Mouse (Mus musculus) spleen, adult 2 months (tissue): ENCODE measurements around the gene Prkar1a. TPM values are rescaled to one million over a fixed set of nuclear protein-coding genes. Genes with fewer than 3 reads are reported as not detected.
A peak's percentile ranks its signal among the peaks of the same experiment; 100 is the strongest.

ENCODE experiments used
- DNase-seq, 2 experiments: peaks; one replicate each; pipeline versions ENCODE4 v3.0.0 to v3.0.0-alpha.2; 2012 to 2021; ENCODE audit warnings: low spot score in 2 of 2, low read depth in 1 of 2
- H3K27ac ChIP-seq: fragments of 200-500 bp; 2 replicates; pipeline ENCODE4 v1.5.1; 2012; ENCODE audit warnings: low read length, inconsistent platforms; ENCODE audit not compliant: insufficient read depth
- H3K27me3 ChIP-seq: fragments of 200-500 bp; 2 replicates; pipeline ENCODE4 v1.6.1; 2012; ENCODE audit warnings: mild to moderate bottlenecking, moderate library complexity, low read length, inconsistent platforms; ENCODE audit not compliant: control insufficient read depth, insufficient read depth
- H3K36me3 ChIP-seq: fragments of 200-500 bp; 2 replicates; pipeline ENCODE4 v1.6.1; 2012; ENCODE audit warnings: mild to moderate bottlenecking, low read length, inconsistent platforms; ENCODE audit not compliant: control insufficient read depth, insufficient read depth
- H3K4me1 ChIP-seq: fragments of 200-500 bp; 2 replicates; pipeline ENCODE4 v1.6.1; 2011; ENCODE audit warnings: inconsistent platforms; ENCODE audit not compliant: control insufficient read depth, insufficient read depth, insufficient read length
- H3K4me3 ChIP-seq: fragments of 200-500 bp; 2 replicates; pipeline ENCODE4 v1.5.1; 2011; ENCODE audit warnings: mild to moderate bottlenecking, inconsistent platforms; ENCODE audit not compliant: insufficient read depth, insufficient read length; ENCODE audit errors: extremely low read depth
- CTCF ChIP-seq: fragments of 200-500 bp; IDR thresholded peaks from 2 replicates; pipeline ENCODE4 v1.5.1; 2011; ENCODE audit warnings: mild to moderate bottlenecking, inconsistent platforms; ENCODE audit not compliant: insufficient read depth, insufficient read length, insufficient replicate concordance; ENCODE audit errors: extremely low read depth
- POLR2A ChIP-seq: fragments of 200-500 bp; IDR thresholded peaks from 2 replicates; pipeline ENCODE4 v1.6.1; 2011; ENCODE audit warnings: low read depth, low read length, inconsistent platforms
- WGBS: fragments of 180-500 bp; shearing (Covaris S2); methylation state at CpG from one replicate; pipeline ENCODE4 v1.1.7; 2018; 5-methylcytosine and 5-hydroxymethylcytosine counted together
- polyA plus RNA-seq: library from polyadenylated mRNA; depleted of rRNA; stranded (reverse); fragments of >200 nt; gene quantifications from 2 replicates; pipeline ENCODE4 v1.2.3, GENCODE M21; 2012

Prkar1a gene
- polyA plus RNA-seq, 1 experiment = 60.3 TPM

- 91% methylated on average over 19 of the region's 19 CpGs for WGBS
- H3K4me3 ChIP-seq = no peak overlapping the region
Observed at GRCm38 (mm10) chr11:109667371-109667770, 18.2 kb downstream of the Prkar1a start.

DNA sequence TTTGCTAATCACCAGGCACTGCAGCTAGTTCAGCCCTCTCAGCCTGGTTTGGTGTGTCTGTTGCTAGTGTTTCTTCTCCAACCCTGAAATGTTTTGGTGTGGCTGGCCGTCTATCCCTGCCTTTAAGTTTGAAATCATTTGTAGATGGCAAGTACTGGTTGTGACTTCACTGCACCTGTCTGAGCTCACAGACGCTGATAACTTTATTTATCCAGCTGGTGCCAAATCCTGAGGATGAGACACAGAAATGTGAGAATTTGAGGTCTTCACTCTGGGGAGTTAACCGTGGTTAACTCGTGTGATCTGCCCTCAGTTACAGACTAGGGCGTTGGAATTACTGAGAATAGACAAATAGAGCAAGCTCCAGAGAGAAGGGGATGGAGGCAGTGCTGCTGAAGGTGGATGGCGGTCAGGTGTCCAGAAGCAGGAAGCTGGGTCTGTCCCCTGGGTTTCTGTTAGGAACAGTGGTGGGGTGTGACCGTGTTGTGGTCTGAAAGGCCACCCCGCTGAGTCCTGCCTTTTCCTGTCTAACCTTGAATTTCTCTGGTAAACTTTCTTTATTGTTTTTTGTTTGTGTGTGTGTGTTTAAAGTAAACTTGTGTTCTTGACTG is 19.0 kb downstream of the Prkar1a start:
- TF ChIP-seq CTCF (no peak), POLR2A (no peak)
- DNase-seq = no peak
- Histone ChIP-seq H3K36me3 (peaks cover 46% of the 10 kb centered on the region), H3K4me1 (no peaks in the 10 kb centered on the region; the same call in 1 of the 2 replicates), H3K27me3 (no peaks in the 10 kb centered on the region), H3K27ac (no peak overlapping the region), H3K4me3 (no peak overlapping the region)
- WGBS = 67% methylated on average over 8 of the region's 8 CpGs

More at GRCm38 (mm10) chr11:109667371-109667770, 18.2 kb downstream of the Prkar1a start:
- no peaks in the 10 kb centered on the region for H3K27me3 ChIP-seq
- H3K27ac ChIP-seq = no peak overlapping the region
- no peak for DNase-seq
- peaks cover 53% of the 10 kb centered on the region for H3K36me3 ChIP-seq
- H3K4me1 ChIP-seq = no peaks in the 10 kb centered on the region; the same call in 1 of the 2 replicates
- TF ChIP-seq CTCF (no peak), POLR2A (no peak)

DNA sequence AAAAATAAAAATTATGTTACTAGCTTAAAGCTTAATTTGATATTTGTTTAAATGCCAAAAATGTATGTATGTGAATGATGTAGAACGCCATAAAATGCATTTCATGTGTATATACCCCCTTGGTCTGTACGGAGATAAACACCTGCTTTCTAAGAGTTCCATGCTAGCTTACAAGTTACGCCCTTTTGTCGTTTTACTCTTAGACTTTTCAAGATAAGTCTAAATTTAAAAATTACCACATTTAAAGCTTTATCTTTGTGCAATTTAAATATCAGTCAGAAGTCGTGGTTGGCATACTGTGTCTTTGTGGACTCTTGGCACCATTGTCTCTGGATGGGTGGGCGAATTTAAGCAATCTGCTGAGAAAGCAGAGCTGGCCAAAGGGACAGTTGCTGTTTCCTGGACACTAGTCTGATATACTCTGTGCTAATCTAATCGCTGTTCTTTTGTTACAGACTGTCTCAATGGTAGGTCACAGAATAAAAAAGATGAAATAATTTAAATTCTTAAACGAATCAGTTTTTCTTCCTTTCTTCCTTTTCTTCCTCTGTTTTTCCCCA is 20.0 kb downstream of the Prkar1a start:
- Histone ChIP-seq H3K27me3 (no peaks in the 10 kb centered on the region), H3K4me1 (no peaks in the 10 kb centered on the region; the same call in 1 of the 2 replicates), H3K27ac (no peak overlapping the region), H3K36me3 (peaks cover 37% of the 10 kb centered on the region), H3K4me3 (no peak overlapping the region)
- 79% methylated on average over 8 of the region's 8 CpGs for WGBS
- DNase-seq = no peak
- TF ChIP-seq CTCF = no peak
- no peak for TF ChIP-seq POLR2A

GRCm38 (mm10) chr11:109670026-109670916 is 21.1 kb downstream of the Prkar1a start:
- H3K27ac ChIP-seq = peak overlapping the region; percentile 2; the same call in 1 of the 2 replicates
- no peaks in the 10 kb centered on the region for H3K27me3 ChIP-seq
- H3K4me3 ChIP-seq = no peak overlapping the region
- DNase-seq = no peak
- H3K36me3 ChIP-seq = peaks cover 33% of the 10 kb centered on the region
- TF ChIP-seq CTCF (no peak), POLR2A (no peak)
- H3K4me1 ChIP-seq = no peaks in the 10 kb centered on the region; the same call in 1 of the 2 replicates
- WGBS = 52% methylated on average over 14 of the region's 14 CpGs

DNA sequence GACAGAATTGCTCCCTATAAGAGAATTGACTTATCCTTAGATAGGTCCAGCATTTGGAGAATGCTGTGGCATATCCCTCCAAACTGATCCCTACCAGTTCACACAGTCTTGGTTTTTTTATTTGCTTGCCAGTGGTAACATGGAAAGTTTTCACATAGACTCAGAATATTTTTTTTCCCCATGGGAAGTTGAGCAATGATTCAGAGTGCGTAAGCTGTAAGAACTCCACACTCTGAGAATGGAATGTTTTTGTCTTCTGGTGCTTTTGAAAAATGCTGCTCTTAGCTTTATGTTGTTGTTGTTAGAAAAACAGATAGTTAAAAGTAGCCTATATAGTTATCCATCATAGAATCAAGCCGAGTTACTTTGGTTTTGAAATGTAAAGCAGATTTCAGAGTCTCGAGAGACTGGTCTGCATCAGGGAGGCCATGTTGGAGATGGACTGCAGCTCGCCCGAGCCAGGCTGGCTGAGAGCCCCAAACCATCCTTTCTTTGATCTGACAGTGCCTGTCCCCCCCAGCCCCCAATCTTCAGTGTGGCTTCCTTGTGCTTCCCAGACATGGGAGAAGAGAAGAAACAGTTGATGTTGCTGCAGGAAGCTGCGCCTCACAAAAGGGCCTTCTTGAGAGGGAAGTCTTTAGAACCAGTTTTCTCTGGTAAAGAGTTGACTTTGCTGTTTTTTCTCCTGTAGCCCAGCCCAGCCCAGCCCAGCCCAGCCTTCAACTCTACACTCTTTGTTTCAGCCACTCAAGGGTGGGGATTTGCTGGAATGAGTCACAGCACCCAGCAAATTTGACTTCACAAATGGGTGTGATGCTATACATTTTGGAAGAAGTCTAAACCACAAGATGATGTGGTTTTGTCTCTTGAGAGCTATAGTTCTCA is 22.2 kb downstream of the Prkar1a start:
- peaks cover 23% of the 10 kb centered on the region for H3K36me3 ChIP-seq
- WGBS = 72% methylated on average over 6 of the region's 6 CpGs
- H3K27me3 ChIP-seq = no peaks in the 10 kb centered on the region
- DNase-seq = no peak
- no peaks in the 10 kb centered on the region; the same call in 1 of the 2 replicates for H3K4me1 ChIP-seq
- H3K27ac ChIP-seq = 0 out of 2 replicates have a peak overlapping the region, but pooled peaks have one; percentile 2
- H3K4me3 ChIP-seq = no peak overlapping the region
- no peak for TF ChIP-seq POLR2A
- no peak for TF ChIP-seq CTCF

DNA sequence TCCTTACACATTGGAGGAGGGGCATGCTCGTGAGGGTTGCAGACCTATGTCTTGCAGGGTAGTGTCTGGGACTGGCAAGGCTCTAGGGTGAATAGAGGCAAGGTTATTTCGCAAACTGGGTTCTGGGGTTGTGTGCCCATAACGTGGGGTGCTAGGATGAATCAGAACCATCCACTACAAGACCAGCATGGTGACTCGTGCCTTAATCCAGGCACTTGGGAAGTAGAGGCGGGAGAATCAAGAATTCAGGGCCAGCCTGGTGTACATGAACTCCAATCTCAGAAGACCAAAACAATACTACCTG is 22.8 kb downstream of the Prkar1a start:
- H3K4me1 ChIP-seq = no peaks in the 10 kb centered on the region; the same call in 1 of the 2 replicates
- H3K27ac ChIP-seq = no peak overlapping the region
- TF ChIP-seq POLR2A = no peak
- TF ChIP-seq CTCF = no peak
- H3K4me3 ChIP-seq = no peak overlapping the region
- peaks cover 17% of the 10 kb centered on the region for H3K36me3 ChIP-seq
- no peak for DNase-seq
- H3K27me3 ChIP-seq = no peaks in the 10 kb centered on the region
- 75% methylated on average over 5 of the region's 5 CpGs for WGBS

DNA sequence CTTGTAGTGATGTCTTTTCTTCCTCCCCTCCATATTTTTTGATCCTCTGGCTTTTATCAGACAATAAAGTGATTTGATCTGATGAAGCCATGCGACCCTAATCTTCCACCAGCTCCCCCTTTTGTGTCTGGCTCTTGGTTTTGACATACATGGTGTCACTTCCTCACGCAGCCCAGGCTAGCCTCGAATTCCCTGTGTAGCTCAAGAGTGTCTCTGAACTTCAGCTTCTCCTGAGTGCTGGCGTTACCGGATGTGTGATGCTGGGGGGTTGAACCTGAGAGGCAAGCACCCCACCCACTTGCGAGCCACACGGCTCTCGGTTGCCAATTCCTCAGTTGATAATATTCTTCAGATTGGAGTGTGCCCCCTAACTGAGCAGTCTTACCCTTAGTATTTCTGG is 23.2 kb downstream of the Prkar1a start:
- 79% methylated on average over 8 of the region's 8 CpGs for WGBS
- H3K36me3 ChIP-seq = peaks cover 13% of the 10 kb centered on the region

More for the DNA sequence above, 23.2 kb downstream of the Prkar1a start:
- H3K4me1 ChIP-seq = no peaks in the 10 kb centered on the region; the same call in 1 of the 2 replicates
- TF ChIP-seq POLR2A (no peak), CTCF (no peak)
- no peak overlapping the region for H3K27ac ChIP-seq
- no peak overlapping the region for H3K4me3 ChIP-seq
- no peaks in the 10 kb centered on the region for H3K27me3 ChIP-seq
- DNase-seq = no peak
